Mouse (Mus musculus) kidney, postnatal 0 days (tissue): ENCODE results near the gene Sfta2. TPM values are rescaled to one million over a fixed set of nuclear protein-coding genes. Genes with fewer than 3 reads are reported as not detected.

Experiments used
- ATAC-seq: fragments of 200-750 bp; cut with Nextera tagmentation; replicated peaks from 2 replicates; pipeline ENCODE4 v1.8.0; 2017; ENCODE audit warnings: low read depth, moderate number of reproducible peaks, moderate TSS enrichment, moderate library complexity; ENCODE audit not compliant: low FRiP score
- DNase-seq: peaks from one replicate; pipeline ENCODE4 v3.0.0-alpha.2; 2016; ENCODE audit warnings: low spot score
- H3K27ac ChIP-seq: fragments of 300-500 bp; sonication (generic); 2 replicates; pipeline ENCODE4 v1.5.1; 2014; ENCODE audit warnings: mild to moderate bottlenecking
- H3K27me3 ChIP-seq: fragments of 300-500 bp; sonication (generic); 2 replicates; pipeline ENCODE4 v1.6.1; 2014; ENCODE audit warnings: low read length, mixed read lengths; ENCODE audit not compliant: insufficient read depth
- H3K36me3 ChIP-seq: fragments of 300-500 bp; sonication (generic); 2 replicates; pipeline ENCODE4 v1.6.1; 2014; ENCODE audit warnings: low read length, mixed read lengths; ENCODE audit not compliant: insufficient read depth
- H3K4me1 ChIP-seq: fragments of 300-500 bp; sonication (generic); replicated peaks from 2 replicates; pipeline ENCODE4 v1.6.1; 2014; ENCODE audit warnings: antibody characterized with exemption, low read length, mixed read lengths; ENCODE audit not compliant: insufficient read depth
- H3K4me2 ChIP-seq: fragments of 300-500 bp; sonication (generic); 2 replicates; pipeline ENCODE4 v1.6.1; 2014; ENCODE audit warnings: mild to moderate bottlenecking, low read length, moderate library complexity, mixed read lengths
- H3K4me3 ChIP-seq: fragments of 300-500 bp; sonication (generic); replicated peaks from 2 replicates; pipeline ENCODE4 v1.5.1; 2014; ENCODE audit warnings: low read depth, low read length
- H3K9ac ChIP-seq: fragments of 300-500 bp; sonication (generic); 2 replicates; pipeline ENCODE4 v1.6.1; 2014; ENCODE audit warnings: low read depth, low read length
- H3K9me3 ChIP-seq: fragments of 300-500 bp; sonication (generic); replicated peaks from 2 replicates; pipeline ENCODE4 v1.6.1; 2016; ENCODE audit warnings: low read length, inconsistent platforms, mixed read lengths
- CTCF ChIP-seq: IDR thresholded peaks from 2 replicates; pipeline ENCODE4 v1.5.1; 2016; ENCODE audit warnings: antibody characterized with exemption, low read depth, mild to moderate bottlenecking, moderate library complexity
- WGBS: fragments of 180-500 bp; shearing (Covaris S2); extraction: QIAGEN DNeasy Blood & Tissue Kit; methylation state at CpG from one replicate; pipeline ENCODE4 v1.1.7; 2014; 5-methylcytosine and 5-hydroxymethylcytosine counted together
- polyA plus RNA-seq: library from polyadenylated mRNA; unstranded; fragments of >200 nt; fragmentation: Nextera tagmentation; extraction: Ambion mirVana; gene quantifications from 2 replicates; pipeline ENCODE4 v1.2.1, GENCODE M21; 2015

The Sfta2 gene
- polyA plus RNA-seq, 1 experiment from 2014 or later, result 5.0 TPM

DNA sequence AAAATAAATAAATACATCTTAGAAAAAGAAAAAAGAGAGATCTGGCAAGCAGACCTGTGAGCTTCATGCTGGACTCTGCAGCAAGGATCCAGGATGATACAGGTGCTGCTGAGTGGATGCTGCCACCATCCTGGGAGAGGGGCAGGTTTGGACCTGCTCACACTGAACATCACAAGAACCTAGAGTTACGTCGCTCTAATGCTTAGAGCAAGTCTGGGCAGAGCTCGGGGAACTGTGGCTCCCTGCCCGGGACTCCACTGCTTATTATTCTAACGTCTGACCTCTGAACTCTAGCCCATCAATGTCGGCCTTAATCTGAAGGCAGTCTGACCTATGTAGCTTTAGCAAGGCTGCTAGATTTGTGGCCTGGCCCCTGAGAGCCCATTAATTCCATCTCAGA, 79.2 kb downstream of the Sfta2 start:
- no peak overlapping the region for H3K27ac ChIP-seq
- no peak for ATAC-seq
- no peak for DNase-seq
- TF ChIP-seq CTCF, result no peak
- H3K9ac ChIP-seq, result no peak overlapping the region
- no peaks in the 10 kb centered on the region for H3K9me3 ChIP-seq
- peaks cover 34% of the 10 kb centered on the region for H3K36me3 ChIP-seq
- WGBS, result 19% methylated on average over 6 of the region's 6 CpGs
- H3K27me3 ChIP-seq, result no peaks in the 10 kb centered on the region
- no peaks in the 10 kb centered on the region for H3K4me1 ChIP-seq
- H3K4me2 ChIP-seq, result no peak overlapping the region
- no peak overlapping the region for H3K4me3 ChIP-seq

DNA sequence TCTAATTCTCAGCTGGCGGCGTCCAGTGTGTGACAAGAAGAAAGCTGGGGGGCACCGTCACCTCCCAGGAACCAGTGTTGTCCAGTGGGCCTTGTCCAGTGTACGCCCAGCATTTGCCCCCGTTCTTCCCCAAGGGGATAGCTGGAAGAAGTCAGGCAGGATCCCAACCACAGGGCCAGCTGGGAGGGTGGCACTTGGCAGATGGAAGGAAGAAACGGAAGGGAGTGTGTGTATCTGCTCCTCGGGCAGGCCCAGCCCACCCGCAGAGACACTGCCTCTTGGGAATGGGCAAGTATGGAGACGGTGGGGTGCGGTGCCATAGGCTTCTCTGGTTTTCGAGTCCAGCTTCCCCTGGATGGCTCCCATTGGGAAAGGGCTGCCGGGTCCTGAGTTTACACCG, 80.6 kb downstream of the Sfta2 start:
- Histone ChIP-seq H3K27me3 (no peaks in the 10 kb centered on the region), H3K27ac (no peak overlapping the region), H3K4me1 (no peaks in the 10 kb centered on the region), H3K9ac (no peak overlapping the region), H3K36me3 (peaks cover 47% of the 10 kb centered on the region), H3K4me3 (no peak overlapping the region), H3K4me2 (no peak overlapping the region), H3K9me3 (no peaks in the 10 kb centered on the region)
- DNase-seq (no peak), ATAC-seq (no peak)
- no peak for TF ChIP-seq CTCF
- 85% methylated on average over 13 of the region's 13 CpGs for WGBS

DNA sequence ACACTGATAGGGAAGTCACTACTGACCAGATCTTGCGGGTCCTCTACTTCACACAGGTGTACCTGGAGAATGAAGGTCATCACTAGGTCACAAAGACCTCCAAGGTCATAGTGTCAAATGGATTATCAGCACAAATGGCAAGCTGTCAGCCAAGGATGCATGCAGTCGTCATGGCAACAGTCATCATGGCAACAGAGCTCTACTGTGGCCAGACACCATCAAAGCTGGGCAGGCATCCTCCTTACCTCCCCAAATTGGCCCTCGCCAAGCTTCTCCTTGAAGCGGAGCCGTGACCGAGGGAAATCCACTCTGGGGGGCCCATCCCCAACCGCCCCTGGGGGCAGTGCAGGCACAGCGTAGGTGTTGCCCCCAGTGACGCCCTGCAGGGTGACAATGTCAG, 83.7 kb downstream of the Sfta2 start:
- Histone ChIP-seq H3K9ac (no peak overlapping the region), H3K4me1 (no peaks in the 10 kb centered on the region), H3K27me3 (no peaks in the 10 kb centered on the region), H3K9me3 (no peaks in the 10 kb centered on the region), H3K4me2 (no peak overlapping the region), H3K27ac (no peak overlapping the region), H3K36me3 (peaks cover 75% of the 10 kb centered on the region), H3K4me3 (no peak overlapping the region)
- ATAC-seq (no peak), DNase-seq (no peak)
- 82% methylated on average over 9 of the region's 9 CpGs for WGBS
- TF ChIP-seq CTCF, result no peak

DNA sequence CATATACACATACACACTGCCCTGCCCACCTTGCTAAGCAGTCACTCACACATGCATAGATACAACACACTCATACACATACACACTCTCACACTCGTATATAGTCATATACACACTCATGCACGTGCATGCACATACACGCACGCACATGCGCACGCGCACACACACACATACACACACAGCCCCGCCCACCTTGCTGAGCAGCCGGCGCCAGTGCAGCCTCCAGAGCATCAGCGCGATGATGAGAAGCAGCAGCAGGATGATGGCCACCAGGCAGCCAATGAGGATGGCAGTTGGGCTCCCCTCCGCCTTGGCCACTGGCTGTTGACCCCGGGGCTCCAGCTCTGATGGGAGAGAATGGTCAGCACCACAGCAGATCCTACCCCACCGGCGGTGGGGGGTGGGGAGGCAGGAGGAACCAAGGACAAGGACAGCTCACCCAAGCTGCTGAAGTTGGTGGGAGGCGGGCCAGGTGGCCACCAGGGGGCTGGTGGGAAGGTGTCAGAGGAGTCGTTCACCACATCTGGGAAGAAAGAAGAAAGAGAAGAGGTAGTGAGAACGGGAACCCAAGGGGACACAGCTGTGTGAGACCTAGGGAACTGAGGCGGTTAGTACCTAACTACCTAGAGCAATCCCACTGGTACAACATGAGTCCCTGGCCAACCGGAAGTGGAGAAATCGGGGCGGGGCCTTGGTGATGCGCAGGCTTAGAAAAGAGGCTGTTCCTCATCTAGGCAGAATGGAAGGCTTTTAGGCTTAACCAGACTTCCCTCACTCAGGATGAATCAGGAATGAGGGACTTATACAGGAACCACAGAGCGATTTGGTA, 87.2 kb downstream of the Sfta2 start:
- 85% methylated on average over 25 of the region's 25 CpGs for WGBS
- DNase-seq (no peak), ATAC-seq (no peak)
- peak; percentile 40; the same call in 1 of the 2 replicates for TF ChIP-seq CTCF
- Histone ChIP-seq H3K9ac (no peak overlapping the region), H3K27me3 (no peaks in the 10 kb centered on the region), H3K4me2 (no peak overlapping the region), H3K9me3 (no peaks in the 10 kb centered on the region), H3K36me3 (peaks cover 92% of the 10 kb centered on the region), H3K27ac (no peak overlapping the region), H3K4me1 (no peaks in the 10 kb centered on the region), H3K4me3 (no peak overlapping the region)

DNA sequence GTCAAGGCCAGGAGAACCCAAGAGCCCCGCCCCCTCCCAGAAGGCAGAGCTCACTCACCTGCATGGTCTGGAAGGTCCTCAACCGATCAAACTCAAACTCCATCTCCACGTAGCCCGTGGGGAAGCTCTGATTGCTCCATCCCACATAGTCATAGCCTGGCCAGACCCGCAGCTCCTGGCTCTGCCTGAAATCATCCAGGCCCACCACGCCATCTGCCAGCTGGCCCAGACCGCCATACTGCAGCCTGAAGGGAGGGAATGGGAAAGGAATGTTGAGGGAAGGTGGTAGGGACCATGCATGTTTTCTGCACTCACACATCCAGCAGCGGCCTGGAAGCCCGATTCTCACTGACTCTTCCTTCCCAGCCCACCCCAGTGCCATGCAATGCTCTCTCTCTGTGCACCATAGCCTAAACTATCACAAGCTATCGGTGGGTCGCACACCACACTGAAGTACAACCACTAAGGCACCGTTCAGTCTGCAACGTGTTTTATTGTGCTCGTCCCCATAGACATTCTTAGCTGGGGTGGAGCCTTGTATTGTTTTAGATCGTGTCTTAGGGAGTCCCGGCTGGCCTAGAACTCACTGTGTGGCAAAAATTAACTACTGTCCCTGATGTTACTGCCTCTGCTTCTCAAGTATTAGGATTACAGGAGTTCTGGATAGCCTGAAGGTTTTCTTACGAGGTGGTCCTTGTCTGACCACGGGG, 88.7 kb downstream of the Sfta2 start:
- Histone ChIP-seq H3K4me3 (no peak overlapping the region), H3K9ac (no peak overlapping the region), H3K27ac (no peak overlapping the region), H3K27me3 (no peaks in the 10 kb centered on the region), H3K4me2 (no peak overlapping the region), H3K9me3 (no peaks in the 10 kb centered on the region), H3K4me1 (no peaks in the 10 kb centered on the region), H3K36me3 (peaks cover 79% of the 10 kb centered on the region)
- ATAC-seq (no peak), DNase-seq (no peak)
- WGBS, result 91% methylated on average over 18 of the region's 18 CpGs
- no peak for TF ChIP-seq CTCF

DNA sequence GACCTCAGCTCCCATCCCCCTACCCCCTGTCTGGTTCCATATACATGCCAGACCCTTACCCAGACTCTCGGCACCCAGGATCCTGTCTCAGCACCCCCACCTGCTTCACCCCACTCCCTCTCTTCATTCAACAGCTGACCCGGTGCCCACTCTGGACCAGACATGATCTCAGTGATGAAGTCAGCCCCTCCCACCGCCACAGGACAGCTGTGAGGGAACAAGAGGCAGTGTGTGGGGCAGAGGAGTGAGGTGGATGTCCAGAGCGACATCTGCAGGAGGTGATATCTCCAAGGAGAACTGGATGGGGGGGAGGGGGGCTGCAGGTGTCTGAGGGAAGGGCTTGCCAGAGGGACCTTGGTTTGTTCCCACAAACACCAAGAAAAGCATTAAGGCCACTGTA, 90.5 kb downstream of the Sfta2 start:
- H3K27me3 ChIP-seq, result no peaks in the 10 kb centered on the region
- no peaks in the 10 kb centered on the region for H3K9me3 ChIP-seq
- no peak overlapping the region for H3K4me3 ChIP-seq
- 83% methylated on average over 4 of the region's 4 CpGs for WGBS
- no peak for ATAC-seq
- no peak overlapping the region for H3K27ac ChIP-seq
- DNase-seq, result no peak
- H3K36me3 ChIP-seq, result peaks cover 63% of the 10 kb centered on the region
- H3K4me2 ChIP-seq, result no peak overlapping the region
- TF ChIP-seq CTCF, result no peak
- H3K9ac ChIP-seq, result no peak overlapping the region
- peaks cover under 1% of the 10 kb centered on the region; the same call in 1 of the 2 replicates for H3K4me1 ChIP-seq
